Mouse (Mus musculus): Measurements from ENCODE around the gene Gstp2. TPM values are rescaled to one million over a fixed set of nuclear protein-coding genes. Genes with fewer than 3 reads are reported as not detected.

Gene Gstp2
- total and polyA plus RNA-seq, 2 experiments: 7.9 to 9.2 TPM

DNA sequence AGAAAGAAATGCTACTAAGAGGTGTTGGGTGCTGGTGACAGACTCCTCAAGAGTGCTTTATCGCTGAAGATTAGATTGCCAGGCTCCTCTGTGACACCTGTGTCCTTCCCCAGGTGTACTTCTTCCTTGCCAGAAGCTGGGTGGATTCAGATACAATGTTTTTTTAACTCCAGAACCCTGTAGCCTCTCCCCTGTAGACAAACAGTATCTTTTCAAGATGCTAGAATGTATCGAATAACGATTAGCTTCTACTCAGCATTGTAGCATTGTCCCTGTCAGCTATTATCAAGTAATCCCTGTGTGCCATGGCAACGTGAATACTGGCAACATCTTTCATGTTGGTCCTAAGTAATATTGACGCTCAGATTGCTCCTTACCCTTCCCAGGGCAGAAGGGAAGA is 12.1 kb downstream of the Gstp2 start:
- DNase-seq (ENCODE audit: extremely low read depth, low read depth, low spot score): peak; percentile 59
- Histone ChIP-seq H3K9ac (ENCODE audit: low read depth, low read length) (peak overlapping the region; percentile 25; the same call in 1 of the 2 replicates), H3K27ac (replicated peaks; ENCODE audit: insufficient read depth, low read depth, low read length) (peak overlapping the region; percentile 67), H3K4me3 (ENCODE audit: insufficient read depth, low read depth, low read length) (no peak overlapping the region), H3K27me3 (ENCODE audit: control insufficient read depth, insufficient read depth, low read length) (no peaks in the 10 kb centered on the region), H3K79me2 (ENCODE audit: control insufficient read depth, insufficient read depth, low read length) (no peaks in the 10 kb centered on the region), H3K4me1 (ENCODE audit: control insufficient read depth, insufficient read depth, low read length) (peaks cover 13% of the 10 kb centered on the region; the same call in 1 of the 2 replicates), H3K36me3 (ENCODE audit: control insufficient read depth, insufficient read depth, low read length) (peaks cover 4% of the 10 kb centered on the region; the same call in 1 of the 2 replicates)
- 21% methylated on average over 5 of the region's 5 CpGs for WGBS
- TF ChIP-seq CTCF (IDR thresholded peaks at IDR 0.05; ENCODE audit: low read depth, low read length) (no peak), POLR2A (IDR thresholded peaks at IDR 0.05; ENCODE audit: extremely low read depth, insufficient read depth, low read length) (no peak)

DNA sequence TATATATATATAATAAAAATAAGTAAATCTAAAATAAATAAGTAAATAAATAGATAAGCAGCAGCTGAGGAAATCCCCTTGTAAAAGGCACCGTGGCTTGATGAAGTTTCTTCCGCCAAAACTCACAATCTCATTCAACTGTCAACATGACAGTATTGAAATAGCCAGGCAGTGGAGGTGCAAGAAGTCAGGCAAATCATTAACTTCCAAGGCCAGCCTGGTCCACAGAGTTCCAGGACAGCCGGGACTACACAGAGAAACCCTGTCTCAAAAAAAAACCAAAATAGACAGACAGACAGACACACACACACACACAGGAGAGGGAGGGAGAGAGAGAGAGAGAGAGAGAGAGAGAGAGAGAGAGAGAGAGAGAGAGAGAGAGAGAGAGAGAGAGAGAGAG is 12.5 kb downstream of the Gstp2 start:
- H3K79me2 ChIP-seq (ENCODE audit: control insufficient read depth, insufficient read depth, low read length): no peaks in the 10 kb centered on the region
- peaks cover 4% of the 10 kb centered on the region; the same call in 1 of the 2 replicates for H3K36me3 ChIP-seq (ENCODE audit: control insufficient read depth, insufficient read depth, low read length)
- peak overlapping the region; percentile 67 for H3K27ac ChIP-seq (replicated peaks; ENCODE audit: insufficient read depth, low read depth, low read length)
- no peak overlapping the region for H3K9ac ChIP-seq (ENCODE audit: low read depth, low read length)
- DNase-seq (ENCODE audit: extremely low read depth, low read depth, low spot score): peak; percentile 95
- H3K4me1 ChIP-seq (ENCODE audit: control insufficient read depth, insufficient read depth, low read length): peaks cover 12% of the 10 kb centered on the region; the same call in 1 of the 2 replicates
- H3K4me3 ChIP-seq (ENCODE audit: insufficient read depth, low read depth, low read length): no peak overlapping the region
- no peaks in the 10 kb centered on the region for H3K27me3 ChIP-seq (ENCODE audit: control insufficient read depth, insufficient read depth, low read length)
- WGBS: 12% methylated on average over 3 of the region's 3 CpGs
- TF ChIP-seq POLR2A (IDR thresholded peaks at IDR 0.05; ENCODE audit: extremely low read depth, insufficient read depth, low read length) (no peak), CTCF (IDR thresholded peaks at IDR 0.05; ENCODE audit: low read depth, low read length) (no peak)

DNA sequence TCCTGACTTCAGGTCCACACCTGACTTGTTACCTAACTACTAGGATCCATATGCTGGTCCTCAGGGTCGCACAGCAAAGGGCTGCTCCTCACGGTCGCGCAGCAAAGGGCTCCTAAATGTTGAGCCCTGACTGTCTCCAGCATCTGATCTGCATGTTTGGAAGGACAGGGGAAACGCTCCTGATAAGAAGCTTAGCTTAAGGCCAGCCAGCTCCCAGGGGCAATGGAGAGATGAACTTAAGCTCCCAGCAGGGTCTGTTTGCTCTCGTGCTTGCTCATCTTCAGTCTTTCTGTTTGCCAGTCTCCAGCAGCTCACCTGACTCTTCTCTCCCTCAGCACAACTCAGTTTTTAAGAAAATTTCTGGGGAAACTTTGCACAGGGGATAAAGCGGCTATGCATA is 13.2 kb downstream of the Gstp2 start:
- Histone ChIP-seq H3K27ac (replicated peaks; ENCODE audit: insufficient read depth, low read depth, low read length) (peak overlapping the region; percentile 30), H3K9ac (ENCODE audit: low read depth, low read length) (no peak overlapping the region), H3K27me3 (ENCODE audit: control insufficient read depth, insufficient read depth, low read length) (no peaks in the 10 kb centered on the region), H3K79me2 (ENCODE audit: control insufficient read depth, insufficient read depth, low read length) (no peaks in the 10 kb centered on the region), H3K36me3 (ENCODE audit: control insufficient read depth, insufficient read depth, low read length) (peaks cover 4% of the 10 kb centered on the region; the same call in 1 of the 2 replicates), H3K4me3 (ENCODE audit: insufficient read depth, low read depth, low read length) (no peak overlapping the region), H3K4me1 (ENCODE audit: control insufficient read depth, insufficient read depth, low read length) (peaks cover 10% of the 10 kb centered on the region; the same call in 1 of the 2 replicates)
- no peak for DNase-seq (ENCODE audit: extremely low read depth, low read depth, low spot score)
- TF ChIP-seq CTCF (IDR thresholded peaks at IDR 0.05; ENCODE audit: low read depth, low read length) (no peak), POLR2A (IDR thresholded peaks at IDR 0.05; ENCODE audit: extremely low read depth, insufficient read depth, low read length) (no peak)
- WGBS: 56% methylated on average over 7 of the region's 7 CpGs

DNA sequence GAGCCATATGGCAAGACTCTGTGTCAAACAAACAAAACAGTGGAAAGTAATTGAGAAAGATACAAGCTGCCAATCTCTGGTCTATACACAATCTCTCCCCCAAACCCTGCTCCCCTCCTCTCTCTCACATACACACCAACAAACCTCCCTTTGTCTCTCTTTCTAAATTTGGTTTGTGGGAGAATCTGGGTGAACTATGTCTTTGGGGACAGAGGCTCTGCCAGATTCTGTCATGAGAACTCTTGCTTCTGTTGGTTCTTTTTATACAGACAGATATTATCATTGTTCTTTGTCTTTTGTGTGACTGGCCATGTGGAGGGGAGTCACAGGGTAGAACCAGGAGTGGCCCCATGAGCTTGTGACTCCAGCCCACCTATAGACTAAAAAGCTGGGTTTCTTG is 18.2 kb downstream of the Gstp2 start:
- no peak overlapping the region for H3K27ac ChIP-seq (replicated peaks; ENCODE audit: insufficient read depth, low read depth, low read length)
- H3K9ac ChIP-seq (ENCODE audit: low read depth, low read length): no peak overlapping the region
- H3K27me3 ChIP-seq (ENCODE audit: control insufficient read depth, insufficient read depth, low read length): no peaks in the 10 kb centered on the region
- peaks cover 16% of the 10 kb centered on the region for H3K4me1 ChIP-seq (ENCODE audit: control insufficient read depth, insufficient read depth, low read length)
- TF ChIP-seq CTCF (IDR thresholded peaks at IDR 0.05; ENCODE audit: low read depth, low read length): no peak
- TF ChIP-seq POLR2A (IDR thresholded peaks at IDR 0.05; ENCODE audit: extremely low read depth, insufficient read depth, low read length): no peak
- H3K79me2 ChIP-seq (ENCODE audit: control insufficient read depth, insufficient read depth, low read length): no peaks in the 10 kb centered on the region
- no peak overlapping the region for H3K4me3 ChIP-seq (ENCODE audit: insufficient read depth, low read depth, low read length)
- DNase-seq (ENCODE audit: extremely low read depth, low read depth, low spot score): no peak
- no peaks in the 10 kb centered on the region for H3K36me3 ChIP-seq (ENCODE audit: control insufficient read depth, insufficient read depth, low read length)

DNA sequence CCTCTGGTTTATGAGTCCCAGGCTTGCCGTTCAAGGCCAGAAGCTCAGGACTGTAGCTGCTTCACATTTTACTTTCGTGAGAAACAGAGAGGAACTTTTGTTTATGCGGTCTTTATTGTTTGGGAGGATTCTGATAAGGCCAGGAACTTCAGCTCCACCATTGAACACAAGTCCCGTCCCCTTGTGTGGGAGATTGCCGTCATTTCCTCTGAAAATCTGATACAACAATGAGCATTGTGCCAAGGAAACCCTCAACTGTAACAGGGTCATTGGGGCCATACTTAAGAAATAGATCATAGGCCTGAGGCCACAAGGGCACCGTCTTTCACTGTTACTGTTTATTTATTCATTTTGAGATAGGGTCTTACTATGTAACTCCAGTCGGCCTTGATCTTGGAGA is 22.6 kb downstream of the Gstp2 start:
- H3K4me1 ChIP-seq (ENCODE audit: control insufficient read depth, insufficient read depth, low read length): peaks cover 33% of the 10 kb centered on the region
- no peak overlapping the region for H3K4me3 ChIP-seq (ENCODE audit: insufficient read depth, low read depth, low read length)
- no peak overlapping the region for H3K9ac ChIP-seq (ENCODE audit: low read depth, low read length)
- TF ChIP-seq CTCF (IDR thresholded peaks at IDR 0.05; ENCODE audit: low read depth, low read length): no peak
- peak overlapping the region; percentile 90 for H3K27ac ChIP-seq (replicated peaks; ENCODE audit: insufficient read depth, low read depth, low read length)
- no peaks in the 10 kb centered on the region for H3K36me3 ChIP-seq (ENCODE audit: control insufficient read depth, insufficient read depth, low read length)
- H3K79me2 ChIP-seq (ENCODE audit: control insufficient read depth, insufficient read depth, low read length): no peaks in the 10 kb centered on the region
- 80% methylated on average over 7 of the region's 7 CpGs for WGBS
- no peak for DNase-seq (ENCODE audit: extremely low read depth, low read depth, low spot score)
- H3K27me3 ChIP-seq (ENCODE audit: control insufficient read depth, insufficient read depth, low read length): no peaks in the 10 kb centered on the region

DNA sequence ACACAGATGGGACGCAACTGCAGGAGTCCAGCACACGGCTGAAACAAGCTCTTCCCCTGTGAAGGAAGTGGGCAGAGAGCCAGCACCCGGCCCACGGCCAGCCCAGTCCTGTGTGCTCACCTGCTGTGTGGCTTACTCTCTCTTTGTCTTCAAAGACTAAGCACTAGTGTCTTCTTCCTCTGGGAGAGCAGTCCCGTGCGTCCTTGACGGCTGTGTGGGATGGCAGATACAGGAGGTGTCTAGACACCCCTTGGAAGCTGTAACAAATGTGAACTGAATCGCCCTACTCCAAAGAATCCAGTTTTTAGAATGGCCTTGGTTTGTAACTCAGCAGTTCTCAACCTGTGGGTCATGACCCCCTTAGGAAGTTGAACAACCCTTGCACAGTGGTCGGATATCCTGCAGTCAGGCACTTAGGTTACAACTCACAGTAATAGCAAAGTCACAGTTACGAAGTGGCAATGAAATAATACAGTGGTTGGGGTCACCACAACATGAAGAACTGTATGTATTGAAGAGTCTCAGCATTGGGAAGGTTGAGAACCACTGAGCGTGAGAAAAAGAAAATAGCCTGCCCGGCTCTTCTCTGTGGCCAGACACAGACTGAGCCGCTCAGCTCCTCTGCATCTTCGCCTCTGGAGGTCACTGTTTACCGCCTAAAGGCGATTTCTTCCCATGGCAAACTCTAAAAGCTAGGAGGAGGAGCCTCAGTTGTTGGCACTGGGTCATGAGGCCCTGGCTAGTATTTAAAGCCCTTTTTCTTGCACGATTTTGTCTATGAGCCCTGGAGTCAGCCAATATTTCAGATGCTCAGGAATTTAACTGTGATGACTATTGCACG is 26.9 kb downstream of the Gstp2 start:
- no peaks in the 10 kb centered on the region for H3K36me3 ChIP-seq (ENCODE audit: control insufficient read depth, insufficient read depth, low read length)
- WGBS: 16% methylated on average over 18 of the region's 18 CpGs
- DNase-seq (ENCODE audit: extremely low read depth, low read depth, low spot score): peak; percentile 84
- TF ChIP-seq POLR2A (IDR thresholded peaks at IDR 0.05; ENCODE audit: extremely low read depth, insufficient read depth, low read length) (no peak), CTCF (IDR thresholded peaks at IDR 0.05; ENCODE audit: low read depth, low read length) (peak; percentile 89)
- no peaks in the 10 kb centered on the region for H3K79me2 ChIP-seq (ENCODE audit: control insufficient read depth, insufficient read depth, low read length)
- peak overlapping the region; percentile 80 for H3K27ac ChIP-seq (replicated peaks; ENCODE audit: insufficient read depth, low read depth, low read length)
- H3K9ac ChIP-seq (ENCODE audit: low read depth, low read length): peak overlapping the region; percentile 20; the same call in 1 of the 2 replicates
- peaks cover 26% of the 10 kb centered on the region for H3K4me1 ChIP-seq (ENCODE audit: control insufficient read depth, insufficient read depth, low read length)
- H3K27me3 ChIP-seq (ENCODE audit: control insufficient read depth, insufficient read depth, low read length): no peaks in the 10 kb centered on the region
- H3K4me3 ChIP-seq (ENCODE audit: insufficient read depth, low read depth, low read length): no peak overlapping the region

Measured in liver, adult 2 months (tissue).